ENCODE assay signal across 16 mouse cellular contexts in genomic region chr7:27612940-27613339, GRCm38 (mm10). TPM values are rescaled to one million over a fixed set of nuclear protein-coding genes. Genes with fewer than 3 reads are reported as not detected.
DNase-seq lines count a peak whose midpoint lies in the region; ATAC-seq and TF ChIP-seq lines count a peak whose summit lies in the region.
"Had no signal": no experiment of that assay in that cellular context is flagged by ENCODE, and none has a peak within 500 bp of the region (broad histone marks: within the 10 kb centered on the region; RNA-seq: fewer than 3 reads in every experiment).

No protein-coding gene starts in this region.

- intact Hi-C loops in heart, postnatal 10 days (cut with DNase I) = no loop called here
- intact Hi-C loops in heart, postnatal 36 days (cut with DNase I) = no loop called here

- H3K27me3 ChIP-seq in hindbrain, postnatal 0 days (ENCODE audit: insufficient read depth, low read length) = no peaks in the 10 kb centered on the region
- H3K27me3 ChIP-seq in intestine, embryonic 16.5 days (replicated peaks; ENCODE audit: control insufficient read depth, insufficient read depth, low read length) = no peaks in the 10 kb centered on the region
- no peaks in the 10 kb centered on the region for H3K27me3 ChIP-seq in kidney, embryonic 15.5 days
- H3K27me3 ChIP-seq: CH12.LX; limb, embryonic 15.5 days had no signal

- H3K36me3 ChIP-seq in hindbrain, postnatal 0 days (ENCODE audit: insufficient read depth, low read length) = peaks cover 19% of the 10 kb centered on the region
- H3K36me3 ChIP-seq in intestine, embryonic 16.5 days (ENCODE audit: control insufficient read depth, insufficient read depth, low read length) = peaks cover 7% of the 10 kb centered on the region; the same call in 1 of the 2 replicates
- peaks cover 58% of the 10 kb centered on the region for H3K36me3 ChIP-seq in kidney, embryonic 15.5 days

- 46% methylated on average over 4 of the region's 4 CpGs for WGBS in hindbrain, postnatal 0 days
- WGBS in intestine, embryonic 16.5 days = 81% methylated on average over 4 of the region's 4 CpGs
- WGBS in kidney, embryonic 15.5 days = 80% methylated on average over 4 of the region's 4 CpGs

- no peak for TF ChIP-seq POLR2A in cortical plate, adult 2 months (IDR thresholded peaks at IDR 0.05; ENCODE audit: extremely low read depth, insufficient read depth, low read length)

- H3K9ac ChIP-seq in hindbrain, postnatal 0 days (replicated peaks; ENCODE audit: low read length) = no peak overlapping the region
- H3K9ac ChIP-seq in intestine, embryonic 16.5 days (ENCODE audit: low read depth, low read length) = no peak overlapping the region
- no peak overlapping the region for H3K9ac ChIP-seq in kidney, embryonic 15.5 days
- H3K9ac ChIP-seq: limb, embryonic 15.5 days; lung, embryonic 14.5 days had no signal

- no peak for ATAC-seq in hindbrain, postnatal 0 days
- no peak for ATAC-seq in intestine, embryonic 16.5 days
- ATAC-seq in kidney, embryonic 15.5 days (replicated peaks; ENCODE audit: low FRiP score) = no peak

- no peak overlapping the region for H3K4me3 ChIP-seq in cortical plate, adult 2 months (ENCODE audit: insufficient read depth, low read length)
- no peak overlapping the region for H3K4me3 ChIP-seq in hindbrain, postnatal 0 days (ENCODE audit: low read length)
- no peak overlapping the region for H3K4me3 ChIP-seq in intestine, embryonic 16.5 days (ENCODE audit: low read length)
- H3K4me3 ChIP-seq in kidney, embryonic 15.5 days (replicated peaks) = no peak overlapping the region
- H3K4me3 ChIP-seq: limb, embryonic 15.5 days had no signal

- H3K27ac ChIP-seq in cortical plate, adult 2 months (ENCODE audit: insufficient read depth, low read length) = peak overlapping the region; percentile 15; the same call in 1 of the 2 replicates
- peak overlapping the region; percentile 82 for H3K27ac ChIP-seq in hindbrain, postnatal 0 days
- H3K27ac ChIP-seq in intestine, embryonic 16.5 days (ENCODE audit: low read length) = no peak overlapping the region
- no peak overlapping the region for H3K27ac ChIP-seq in kidney, embryonic 15.5 days
- H3K27ac ChIP-seq: limb, embryonic 15.5 days had no signal

- DNase-seq in heart, postnatal 10 days = peak; percentile 56 to 59
- no peak for DNase-seq in heart, postnatal 36 days
- peak; percentile 70 for DNase-seq in brain, adult 2 months (ENCODE audit: low read depth, low spot score)
- no peak for DNase-seq in hindbrain, postnatal 0 days (ENCODE audit: low spot score)
- DNase-seq: adrenal gland, postnatal 10 days; gastrocnemius, postnatal 10 days; heart, postnatal 14 days; kidney, adult 8-10 months; layer of hippocampus, adult 9-11 months; lung, embryonic 14.5 days had no signal

- H3K4me2 ChIP-seq in hindbrain, postnatal 0 days (ENCODE audit: low read depth, low read length) = no peak overlapping the region
- no peak overlapping the region for H3K4me2 ChIP-seq in intestine, embryonic 16.5 days (ENCODE audit: low read depth, low read length)
- H3K4me2 ChIP-seq in kidney, embryonic 15.5 days = no peak overlapping the region
- H3K4me2 ChIP-seq: limb, embryonic 15.5 days; lung, embryonic 14.5 days had no signal

- TF ChIP-seq CTCF in cortical plate, adult 2 months (IDR thresholded peaks at IDR 0.05; ENCODE audit: extremely low read depth, insufficient read depth, low read length) = no peak
- TF ChIP-seq CTCF in hindbrain, postnatal 0 days (IDR thresholded peaks at IDR 0.05; ENCODE audit: low read depth) = no peak

- no peaks in the 10 kb centered on the region for H3K9me3 ChIP-seq in hindbrain, postnatal 0 days (ENCODE audit: low read length)
- H3K9me3 ChIP-seq in intestine, embryonic 16.5 days (ENCODE audit: control insufficient read depth, low read length) = no peaks in the 10 kb centered on the region
- H3K9me3 ChIP-seq in kidney, embryonic 15.5 days (replicated peaks) = no peaks in the 10 kb centered on the region
- H3K9me3 ChIP-seq: limb, embryonic 15.5 days had no signal

- H3K4me1 ChIP-seq in cortical plate, adult 2 months (ENCODE audit: control insufficient read depth, insufficient read depth, low read length) = peaks cover 9% of the 10 kb centered on the region
- H3K4me1 ChIP-seq in hindbrain, postnatal 0 days (ENCODE audit: insufficient read depth, low read length) = peaks cover 13% of the 10 kb centered on the region; the same call in 1 of the 2 replicates
- H3K4me1 ChIP-seq in intestine, embryonic 16.5 days (ENCODE audit: control insufficient read depth, insufficient read depth, low read length) = no peaks in the 10 kb centered on the region
- peaks cover 3% of the 10 kb centered on the region for H3K4me1 ChIP-seq in kidney, embryonic 15.5 days

RNA-seq across cellular contexts. Expression of gene Akt2, which starts 21.6 kb away (rescaled TPM):
- total RNA-seq in heart, postnatal 10 days (2021) = 100 to 1,000 TPM; 171 to 174 TPM
- 100 to 1,000 TPM; 172 to 194 TPM for total RNA-seq in heart, postnatal 36 days (2021)
- polyA plus RNA-seq in cortical plate, adult 2 months (2012; rRNA removed) = 144 and 161 TPM in 2 replicates
- total RNA-seq in hindbrain, postnatal 0 days (2014; rRNA removed) = 60.6 and 83.1 TPM in 2 replicates
- 62.3 and 64.0 TPM in 2 replicates for polyA plus RNA-seq in hindbrain, postnatal 0 days (2015; fragmentation: Nextera tagmentation; extraction: Ambion mirVana)
- polyA plus RNA-seq in intestine, embryonic 16.5 days (2015; fragmentation: Nextera tagmentation; extraction: Ambion mirVana) = 58.5 and 60.3 TPM in 2 replicates
- polyA plus RNA-seq in kidney, embryonic 15.5 days (2015; fragmentation: Nextera tagmentation; extraction: Ambion mirVana) = 97.9 and 106 TPM in 2 replicates

RNA-seq across cellular contexts. Expression of gene Ttc9b, which starts 40.8 kb away (rescaled TPM):
- total RNA-seq in heart, postnatal 10 days (2021) = not detected
- not detected for total RNA-seq in heart, postnatal 36 days (2021)
- 188 and 192 TPM in 2 replicates for polyA plus RNA-seq in cortical plate, adult 2 months (2012; rRNA removed)
- total RNA-seq in hindbrain, postnatal 0 days (2014; rRNA removed) = 104 and 132 TPM in 2 replicates
- polyA plus RNA-seq in hindbrain, postnatal 0 days (2015; fragmentation: Nextera tagmentation; extraction: Ambion mirVana) = 124 and 127 TPM in 2 replicates
- 1.5 and 1.8 TPM in 2 replicates for polyA plus RNA-seq in intestine, embryonic 16.5 days (2015; fragmentation: Nextera tagmentation; extraction: Ambion mirVana)
- polyA plus RNA-seq in kidney, embryonic 15.5 days (2015; fragmentation: Nextera tagmentation; extraction: Ambion mirVana) = 0.28 and 0.86 TPM in 2 replicates
- total RNA-seq: CH12.LX; heart, postnatal 14 days had no signal
- polyA plus RNA-seq: urinary bladder, adult 2 months had no signal

RNA-seq across cellular contexts. Expression of gene 2310022A10Rik, which starts 59.9 kb away (rescaled TPM):
- total RNA-seq in heart, postnatal 10 days (2021) = 10 to 100 TPM; 60.3 to 65.0 TPM
- total RNA-seq in heart, postnatal 36 days (2021) = 10 to 100 TPM; 67.6 to 69.0 TPM
- polyA plus RNA-seq in cortical plate, adult 2 months (2012; rRNA removed) = 32.7 and 33.8 TPM in 2 replicates
- 8.1 and 8.2 TPM in 2 replicates for total RNA-seq in hindbrain, postnatal 0 days (2014; rRNA removed)
- 25.7 and 26.1 TPM in 2 replicates for polyA plus RNA-seq in hindbrain, postnatal 0 days (2015; fragmentation: Nextera tagmentation; extraction: Ambion mirVana)
- polyA plus RNA-seq in intestine, embryonic 16.5 days (2015; fragmentation: Nextera tagmentation; extraction: Ambion mirVana) = 21.5 and 21.8 TPM in 2 replicates
- polyA plus RNA-seq in kidney, embryonic 15.5 days (2015; fragmentation: Nextera tagmentation; extraction: Ambion mirVana) = 26.9 and 29.4 TPM in 2 replicates

RNA-seq across cellular contexts. Expression of gene Pld3, which starts 59.9 kb away (rescaled TPM):
- total RNA-seq in heart, postnatal 10 days (2021) = 10 to 100 TPM; 32.5 to 35.1 TPM
- 10 to 100 TPM; 26.0 to 29.0 TPM for total RNA-seq in heart, postnatal 36 days (2021)
- polyA plus RNA-seq in cortical plate, adult 2 months (2012; rRNA removed) = 1,185 and 1,204 TPM in 2 replicates
- total RNA-seq in hindbrain, postnatal 0 days (2014; rRNA removed) = 307 and 308 TPM in 2 replicates
- 268 and 287 TPM in 2 replicates for polyA plus RNA-seq in hindbrain, postnatal 0 days (2015; fragmentation: Nextera tagmentation; extraction: Ambion mirVana)
- polyA plus RNA-seq in intestine, embryonic 16.5 days (2015; fragmentation: Nextera tagmentation; extraction: Ambion mirVana) = 65.6 and 73.0 TPM in 2 replicates
- polyA plus RNA-seq in kidney, embryonic 15.5 days (2015; fragmentation: Nextera tagmentation; extraction: Ambion mirVana) = 83.1 and 90.5 TPM in 2 replicates

Comparison
In these comparisons a context has a peak if more than half of its experiments do, and no peak if none do; other contexts are left out.
1. DNase-seq: peak in heart, postnatal 10 days (2 of 2) and brain, adult 2 months (single experiment); none in heart, postnatal 36 days (0 of 2) and hindbrain, postnatal 0 days (single experiment).
2. H3K27ac ChIP-seq: peak in cortical plate, adult 2 months (single experiment) and hindbrain, postnatal 0 days (single experiment); none in intestine, embryonic 16.5 days (single experiment) and kidney, embryonic 15.5 days (single experiment).
3. RNA of gene Ttc9b, which starts 40.8 kb away (polyA plus RNA-seq): 188 to 192 TPM in cortical plate, adult 2 months and 124 to 127 TPM in hindbrain, postnatal 0 days; 1.5 to 1.8 TPM in intestine, embryonic 16.5 days and 0.28 to 0.86 TPM in kidney, embryonic 15.5 days; every median in the first group is over 10 times any median in the second.